Mouse (Mus musculus): ENCODE data around the gene Mkrn1.
"Not testable (repeated sequence)": the region's sequence is repeated elsewhere in the genome, so short reads cannot be mapped to it uniquely, and the experiment has no call there.

Mkrn1 gene

DNA sequence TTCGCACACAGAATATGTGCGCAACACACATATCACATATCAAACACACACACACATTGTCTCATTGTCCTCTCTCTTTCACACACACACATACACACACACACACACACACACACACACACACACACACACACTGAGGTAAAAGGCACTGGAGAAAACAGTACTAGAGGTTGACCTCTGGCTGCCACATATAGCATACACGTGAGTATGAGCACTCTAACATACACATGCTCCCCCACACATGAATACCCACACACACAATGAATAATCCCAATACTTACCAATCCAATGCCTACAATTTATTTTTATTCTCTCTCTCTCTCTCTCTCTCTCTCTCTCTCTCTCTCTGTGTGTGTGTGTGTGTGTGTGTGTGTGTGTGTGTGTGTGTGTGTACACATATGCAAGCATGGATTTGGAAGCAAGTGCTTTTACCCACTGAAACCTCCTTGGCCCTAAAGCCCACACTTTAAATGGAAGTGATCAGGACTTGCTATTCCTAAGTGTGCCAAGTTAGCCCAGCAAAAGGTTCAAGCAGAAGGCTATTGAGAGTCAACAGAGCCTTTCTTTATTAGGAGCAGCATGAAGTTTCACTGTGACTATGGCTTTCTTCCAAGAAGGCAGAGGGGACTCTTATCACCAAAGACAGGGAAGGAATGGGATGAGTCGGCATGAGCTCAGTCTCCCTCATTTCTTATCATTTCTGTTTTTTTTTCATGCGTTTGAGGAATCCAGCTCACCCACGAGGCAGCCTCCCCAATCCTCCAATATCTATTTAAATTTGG is 8.9 kb upstream of the Mkrn1 start:
- DNase-seq, result no peak

DNA sequence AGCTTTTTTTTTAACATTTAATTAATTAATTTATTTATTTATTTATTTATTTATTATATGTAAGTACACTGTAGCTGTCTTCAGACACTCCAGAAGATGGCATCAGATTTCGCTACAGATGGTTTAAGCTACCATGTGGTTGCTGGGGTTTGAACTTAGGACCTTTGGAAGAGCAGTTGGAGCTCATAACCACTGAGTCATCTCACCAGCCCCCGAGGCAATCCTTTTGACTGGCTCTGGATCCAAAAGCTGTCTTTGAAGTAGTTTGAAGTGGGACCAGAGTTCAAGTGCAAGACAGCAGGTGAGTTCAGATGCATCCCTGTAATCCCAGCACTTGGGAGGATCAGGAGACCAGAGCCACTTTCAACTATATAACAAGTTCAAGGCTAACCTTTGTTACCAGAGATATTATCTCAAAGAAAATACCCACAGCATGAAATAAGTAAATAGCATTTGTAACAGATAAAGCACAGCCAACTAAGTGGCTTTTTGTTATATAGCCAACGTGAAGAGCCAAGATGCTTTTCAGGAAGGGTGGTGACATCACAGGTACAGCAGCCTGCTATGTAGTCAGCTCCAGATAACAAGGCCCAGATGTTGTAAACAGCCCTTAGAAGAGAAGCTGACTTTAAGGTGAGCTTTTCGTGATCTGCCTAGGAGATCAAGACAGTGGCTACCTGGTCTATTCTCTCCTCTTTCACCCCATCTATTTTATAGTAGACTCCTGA is 7.2 kb upstream of the Mkrn1 start:
- DNase-seq, result no peak

DNA sequence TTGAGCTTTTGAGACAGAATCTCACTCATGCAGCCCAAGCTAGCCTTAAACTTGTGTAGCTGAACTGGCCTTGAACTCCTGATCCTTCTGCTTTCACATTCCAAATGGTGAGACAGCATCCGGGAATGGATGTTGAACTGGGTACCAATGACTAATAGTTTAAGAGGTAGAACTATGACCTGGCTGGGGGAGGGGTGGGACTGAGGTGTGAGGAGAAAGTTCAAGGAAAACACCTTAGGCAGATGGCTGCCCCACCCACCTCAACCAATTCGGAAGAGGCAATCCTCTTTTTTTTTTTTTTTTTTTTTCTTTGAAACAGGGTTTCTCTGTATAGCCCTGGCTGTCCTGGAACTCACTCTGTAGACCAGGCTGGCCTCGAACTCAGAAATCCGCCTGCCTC is 6.5 kb upstream of the Mkrn1 start:
- no peak for DNase-seq

DNA sequence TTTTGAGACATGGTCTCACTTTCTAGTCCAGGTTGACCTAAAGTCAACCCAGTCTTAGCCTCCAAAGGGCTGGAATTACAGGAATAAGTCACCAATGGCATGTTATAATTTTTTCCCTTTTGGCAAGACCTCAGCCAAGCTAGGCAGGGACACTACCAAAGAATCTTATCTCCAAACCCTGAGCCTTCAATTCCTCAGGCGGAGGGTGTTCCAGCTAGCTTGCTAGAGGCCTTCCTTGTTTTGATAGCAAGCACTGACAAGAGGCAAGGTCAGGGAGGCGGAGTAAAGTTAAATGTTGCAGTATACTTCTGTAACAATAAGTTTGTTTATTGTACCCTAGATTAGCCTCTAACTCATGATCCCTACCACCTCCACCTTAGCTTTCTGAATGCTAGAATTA is 4.9 kb upstream of the Mkrn1 start:
- DNase-seq, result no peak

DNA sequence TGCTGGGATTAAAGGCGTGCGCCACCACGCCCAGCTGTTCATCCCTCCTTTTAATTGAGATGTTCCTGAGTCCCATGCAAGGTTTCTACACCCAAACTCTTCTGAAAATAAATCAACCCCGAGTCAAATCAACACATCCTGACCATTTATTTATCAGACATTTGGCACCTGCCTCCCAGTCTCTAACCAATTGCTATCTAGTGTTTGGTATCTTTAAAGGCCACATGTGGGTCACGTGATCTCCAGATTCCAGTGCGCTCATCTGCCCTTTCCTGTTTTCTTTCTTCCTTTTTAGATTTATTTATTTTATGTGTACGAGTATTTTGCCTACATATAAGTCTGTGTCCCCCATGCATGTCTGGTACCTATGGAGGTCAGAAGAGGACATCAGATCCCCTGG is 3.4 kb upstream of the Mkrn1 start:
- DNase-seq, result no peak

DNA sequence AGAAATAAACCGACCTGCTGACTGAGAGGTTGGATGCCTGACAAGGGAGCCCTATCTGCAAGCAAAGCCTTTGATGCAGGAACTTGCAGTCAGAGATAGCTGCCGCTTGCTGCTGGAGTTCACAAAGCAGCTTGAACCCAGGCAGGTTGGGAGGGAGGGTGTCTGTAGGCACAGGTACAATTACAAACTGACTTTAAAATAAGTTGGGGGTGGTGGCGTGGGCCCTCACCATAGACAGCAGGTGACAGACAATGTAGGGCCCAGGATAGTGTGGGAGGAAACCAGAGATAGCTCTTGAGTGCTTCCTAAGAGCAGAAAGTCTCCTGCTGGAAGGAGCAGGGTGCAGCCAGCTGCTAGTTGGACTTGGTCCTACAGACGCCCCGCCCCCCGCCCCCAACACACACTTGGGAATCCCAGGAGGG is 2.9 kb upstream of the Mkrn1 start:
- DNase-seq, result no peak

DNA sequence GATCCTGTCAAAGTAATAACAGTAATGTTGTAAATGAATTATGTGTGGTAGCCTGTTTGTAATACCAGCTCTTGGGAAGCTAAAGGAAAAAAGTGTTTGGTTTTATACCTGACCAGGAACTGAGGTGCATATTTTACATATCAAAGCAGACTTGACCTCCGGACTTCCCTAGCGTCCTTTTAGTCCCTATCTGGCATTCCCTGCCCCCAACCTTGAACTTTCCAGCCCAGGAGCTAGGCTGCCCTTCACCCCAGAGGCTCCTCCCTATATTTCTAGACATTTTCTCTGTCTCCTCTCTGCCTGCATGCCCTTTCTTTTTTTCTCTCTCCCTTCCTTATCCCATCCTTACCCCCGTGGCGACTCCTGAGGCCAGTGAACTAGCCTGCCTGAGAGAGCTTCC is 605 bp upstream of the Mkrn1 start:
- DNase-seq, result no peak

DNA sequence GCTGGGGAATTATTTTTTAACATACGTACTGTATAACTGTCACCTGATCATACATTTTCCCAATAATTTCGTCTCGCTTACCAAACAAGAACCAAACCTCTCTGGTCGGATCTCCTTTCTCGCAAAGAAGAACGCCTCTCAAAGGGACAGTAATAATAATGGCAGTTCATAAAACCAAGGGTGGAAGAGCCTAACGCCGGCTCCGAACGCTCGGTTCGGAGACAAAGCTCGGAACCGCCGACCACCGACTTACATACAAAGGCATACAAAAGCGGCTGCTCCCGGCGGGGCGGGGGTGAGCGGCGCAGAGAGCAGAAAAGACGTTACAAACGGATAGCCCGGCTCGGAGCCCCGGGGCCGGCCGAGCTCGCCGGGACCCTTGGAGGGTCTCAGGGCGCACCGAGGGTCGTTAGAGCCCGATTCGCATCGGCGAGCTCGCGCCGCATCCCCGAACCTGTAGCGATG is 844 bp downstream of the Mkrn1 start:
- peak in 1 of 2 experiments; percentile 27 for DNase-seq

DNA sequence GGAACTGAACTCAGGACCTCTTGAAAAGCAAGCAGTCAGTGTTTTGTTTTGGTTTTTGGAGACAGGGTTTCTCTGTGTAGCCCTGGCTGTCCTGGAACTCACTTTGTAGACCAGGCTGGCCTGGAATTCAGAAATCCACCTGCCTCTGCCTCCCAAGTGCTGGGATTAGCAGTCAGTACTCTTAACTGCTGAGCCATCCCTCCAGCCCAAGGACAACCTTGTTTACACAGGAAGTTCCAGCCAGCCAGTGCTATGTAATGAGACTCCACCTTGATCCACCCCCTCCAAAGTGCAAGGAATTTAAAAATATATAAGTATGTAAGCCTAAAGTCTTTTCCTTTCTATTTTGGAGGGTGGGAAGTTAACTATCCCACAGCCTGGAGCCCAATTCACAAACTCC is 3.6 kb downstream of the Mkrn1 start:
- DNase-seq, result not testable (repeated sequence)

DNA sequence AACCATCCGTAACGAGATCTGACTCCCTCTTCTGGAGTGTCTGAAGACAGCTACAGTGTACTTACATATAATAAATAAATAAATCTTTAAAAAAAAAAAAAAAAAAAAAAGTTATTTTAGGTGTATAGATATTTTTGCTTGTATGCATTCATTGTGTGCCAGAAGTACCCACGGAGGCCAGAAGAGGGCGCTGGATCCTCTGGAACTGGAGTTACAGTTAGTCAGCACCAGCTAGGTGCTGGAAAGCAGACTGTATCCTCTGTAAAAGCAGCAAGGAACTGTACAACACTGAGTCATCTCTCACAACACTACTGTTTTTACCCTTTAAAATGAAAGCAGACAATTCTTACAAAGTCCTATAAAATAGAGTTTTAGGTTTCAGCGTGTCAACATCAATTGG is 4.5 kb downstream of the Mkrn1 start:
- peak; percentile 50 to 69 for DNase-seq

DNA sequence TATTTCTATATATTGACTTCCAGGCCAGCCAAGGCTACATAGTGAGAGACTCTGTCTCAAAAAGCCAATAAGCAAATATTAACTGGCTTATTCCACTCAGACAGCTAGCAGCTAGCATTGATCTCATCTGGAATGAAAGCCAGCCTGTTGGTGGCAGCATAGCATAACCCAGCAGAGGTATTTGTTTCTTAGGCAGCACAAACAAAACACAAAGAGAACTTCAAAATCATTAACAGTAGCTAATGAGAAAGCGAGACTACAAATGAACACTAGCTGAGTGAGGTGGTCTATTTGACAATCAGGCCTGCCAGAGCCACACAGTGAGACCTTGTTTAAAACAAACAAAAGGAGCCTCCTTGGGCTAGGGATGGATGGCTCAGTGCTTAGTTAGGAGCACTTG is 6.2 kb downstream of the Mkrn1 start:
- DNase-seq, result no peak

DNA sequence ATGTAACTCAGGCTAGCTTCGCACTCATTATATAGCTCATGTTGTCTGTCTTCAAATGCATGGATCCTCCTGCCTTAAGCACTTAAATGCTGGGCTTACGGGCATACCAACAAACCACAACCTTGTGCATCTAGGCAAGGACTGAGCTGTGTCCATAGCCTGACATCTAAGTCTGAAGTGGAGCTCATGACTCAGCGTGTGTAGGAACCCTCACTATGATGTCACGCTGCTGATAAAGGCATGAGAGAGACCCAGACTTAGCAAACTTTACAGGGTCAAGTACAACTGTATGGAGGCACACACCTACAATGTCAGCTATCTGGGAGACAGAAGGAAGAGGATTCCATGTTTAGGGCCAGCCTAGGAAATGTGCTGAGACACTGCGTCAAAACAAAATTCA is 13.8 kb downstream of the Mkrn1 start:
- no peak for DNase-seq

DNA sequence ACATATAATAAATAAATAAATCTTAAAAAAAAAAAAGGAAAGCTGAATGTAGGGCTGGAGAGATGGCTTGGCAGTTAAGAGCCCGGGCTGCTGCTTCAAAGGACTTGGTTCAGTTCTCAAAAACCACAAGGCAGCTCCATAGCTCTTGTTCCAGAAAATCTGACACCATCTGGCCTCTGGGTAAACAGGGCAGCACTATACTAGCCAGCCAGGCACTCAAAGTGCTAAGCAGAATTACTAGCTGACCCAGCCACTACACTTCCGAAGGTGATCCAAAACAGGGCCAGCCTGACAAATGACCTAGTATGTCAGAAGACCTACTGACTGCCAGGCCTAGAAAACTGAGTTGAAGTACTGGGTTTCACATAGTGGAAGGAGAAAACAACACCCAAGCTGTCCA is 17.1 kb downstream of the Mkrn1 start:
- peak; percentile 33 to 52 for DNase-seq

DNA sequence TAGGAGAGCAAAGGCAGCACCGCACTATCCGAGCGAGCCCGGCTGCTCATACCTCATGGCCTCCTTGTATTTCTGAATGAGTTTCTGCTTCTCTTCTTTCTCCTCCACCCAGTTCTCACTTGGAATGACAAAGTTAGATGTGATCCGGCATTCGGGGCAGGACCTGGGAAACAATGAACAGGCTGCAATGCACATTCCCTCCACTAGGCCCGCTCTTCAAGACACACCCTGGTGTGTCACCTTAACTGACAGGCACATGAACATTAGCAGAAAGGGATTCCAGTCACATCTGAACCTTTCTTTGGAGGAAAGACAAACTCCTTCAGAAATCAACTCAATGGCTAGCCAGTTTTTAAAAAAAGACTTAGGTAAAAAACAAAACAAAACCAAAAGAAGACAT is 19.9 kb downstream of the Mkrn1 start:
- peak; percentile 19 to 43 for DNase-seq

DNA sequence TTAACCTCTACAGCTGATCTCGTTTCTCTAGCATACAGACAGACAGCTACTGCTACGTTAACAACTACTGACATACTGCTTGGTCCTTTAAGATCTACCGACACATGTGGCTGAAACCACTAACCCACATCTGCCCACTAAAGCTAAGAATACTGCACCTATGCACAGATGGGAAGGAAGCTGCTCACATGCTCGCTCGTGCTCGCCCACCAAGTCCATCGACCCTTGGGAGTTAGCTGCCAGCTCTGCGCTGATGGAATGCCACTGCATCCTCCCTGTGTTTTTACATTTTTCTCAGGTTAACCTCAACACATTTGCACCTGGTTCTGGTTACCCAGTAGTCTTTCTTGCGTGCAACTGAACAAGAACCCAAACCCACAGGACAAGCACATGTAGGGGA is 21.9 kb downstream of the Mkrn1 start:
- DNase-seq, result no peak

DNA sequence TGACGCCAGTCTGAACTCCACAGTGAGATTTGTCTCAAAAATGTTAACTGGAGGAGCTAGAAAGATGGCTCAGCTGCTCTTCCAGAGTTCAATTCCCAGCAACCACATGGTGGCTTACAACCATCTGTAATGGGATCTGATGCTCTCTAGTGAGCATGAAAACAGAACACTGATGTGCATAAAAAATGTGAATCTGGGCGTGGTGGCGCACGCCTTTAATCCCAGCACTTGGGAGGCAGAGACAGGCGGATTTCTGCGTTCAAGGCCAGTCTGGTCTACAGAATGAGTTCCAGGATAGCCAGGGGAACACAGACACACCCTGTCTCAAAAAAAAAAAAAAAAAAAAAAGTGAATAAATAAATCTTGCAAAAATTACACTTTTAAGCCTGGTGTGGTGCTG is 23.2 kb downstream of the Mkrn1 start:
- no peak for DNase-seq

DNA sequence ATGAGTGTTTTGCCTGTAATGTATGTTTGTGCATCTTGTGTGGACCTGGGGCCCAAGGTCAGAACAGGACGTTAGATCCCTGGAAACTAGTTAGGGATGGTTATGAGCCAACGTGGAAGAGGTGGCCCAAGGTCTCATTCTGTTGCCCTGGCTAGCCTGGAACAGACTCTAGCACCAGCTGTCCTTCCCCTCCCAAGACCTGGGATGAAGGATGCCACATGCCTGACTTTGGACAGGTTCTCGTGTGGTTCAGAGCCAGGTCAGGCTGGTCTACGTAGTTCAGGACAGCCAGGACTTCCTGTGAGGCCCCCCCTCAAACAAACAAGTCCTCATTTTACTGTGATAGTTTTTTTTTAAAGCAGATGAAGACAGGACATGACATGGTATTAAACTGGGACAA is 24.3 kb downstream of the Mkrn1 start:
- no peak for DNase-seq

DNA sequence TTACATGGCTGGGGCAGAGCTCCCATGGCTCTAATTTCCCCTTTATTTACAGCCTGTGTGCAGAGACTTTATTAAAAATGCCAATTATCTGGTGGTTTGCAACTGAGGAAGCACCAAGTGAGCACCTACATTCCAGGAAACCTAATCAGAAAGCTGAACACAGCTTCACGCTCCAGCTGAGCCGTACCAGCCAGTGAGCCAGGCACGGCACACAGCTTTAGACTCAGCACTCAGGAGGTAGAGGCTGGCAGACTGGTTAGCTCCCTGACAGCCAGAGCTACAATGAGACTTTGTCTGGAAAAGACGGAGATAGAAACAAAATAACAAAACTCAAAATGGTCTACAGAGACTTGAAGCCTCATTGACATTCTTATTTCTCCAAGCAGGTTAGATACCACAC is 24.8 kb downstream of the Mkrn1 start:
- DNase-seq, result no peak

DNA sequence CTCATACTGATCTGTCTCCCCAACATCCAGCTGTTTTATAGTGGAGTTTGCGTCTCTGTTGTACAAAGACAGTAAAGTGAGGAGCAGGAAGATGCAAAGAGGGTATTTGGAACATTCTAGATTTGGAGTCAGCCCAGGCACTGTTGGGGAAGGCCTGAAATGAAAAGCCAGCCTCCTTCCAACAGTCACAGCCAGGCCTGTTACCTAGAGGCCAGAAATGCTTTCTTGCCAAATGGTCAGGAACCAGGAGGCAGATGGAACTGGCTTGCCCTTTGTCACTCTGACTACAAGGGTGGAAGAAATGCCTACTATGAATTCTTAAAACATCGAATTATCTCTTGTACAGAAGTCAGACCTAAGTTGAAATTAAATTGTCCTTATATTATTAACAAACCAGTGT is 30.3 kb downstream of the Mkrn1 start:
- no peak for DNase-seq

DNA sequence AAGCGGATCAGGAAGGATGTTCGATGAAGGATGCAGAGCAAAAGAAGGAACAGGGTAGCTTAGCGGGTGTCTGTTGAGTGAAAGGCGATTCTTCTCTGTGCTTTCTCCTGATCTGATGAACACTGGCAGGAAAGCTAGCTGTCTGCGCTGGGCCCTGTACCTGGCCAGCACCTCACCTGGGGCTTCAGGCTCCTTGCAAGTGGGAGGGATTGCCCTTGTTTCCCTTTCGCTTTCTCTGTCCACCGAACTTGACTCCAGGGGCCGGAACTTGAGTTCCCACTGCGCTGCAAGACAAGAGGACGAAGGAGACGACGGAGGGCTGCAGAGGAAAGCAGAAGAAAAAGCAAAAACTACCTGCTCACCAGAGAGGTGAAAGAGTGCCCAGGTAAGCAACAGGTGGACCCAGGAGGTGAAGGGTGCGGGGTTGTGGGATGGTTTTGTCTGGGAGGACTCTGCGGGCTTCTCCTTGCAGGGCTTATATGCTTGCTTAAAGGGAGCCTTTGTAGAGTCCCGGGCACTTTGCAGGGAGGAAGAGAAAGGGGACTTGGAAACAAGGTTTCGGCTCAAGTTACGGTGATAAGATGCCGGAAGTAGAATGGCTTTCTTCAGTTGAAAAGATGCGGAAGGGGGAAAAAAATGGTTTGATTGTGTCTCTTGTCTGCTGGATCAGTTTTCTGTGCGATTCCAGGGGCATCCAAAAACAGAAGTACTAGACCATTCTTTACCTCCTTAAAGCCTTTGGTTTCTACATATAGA is 39.0 kb downstream of the Mkrn1 start, which contains the start of gene Rab19:
TSS of gene Rab19 (plus strand) at position 51 of the 756 bp plus-strand sequence.
- DNase-seq, result peak; percentile 68 to 71

DNA sequence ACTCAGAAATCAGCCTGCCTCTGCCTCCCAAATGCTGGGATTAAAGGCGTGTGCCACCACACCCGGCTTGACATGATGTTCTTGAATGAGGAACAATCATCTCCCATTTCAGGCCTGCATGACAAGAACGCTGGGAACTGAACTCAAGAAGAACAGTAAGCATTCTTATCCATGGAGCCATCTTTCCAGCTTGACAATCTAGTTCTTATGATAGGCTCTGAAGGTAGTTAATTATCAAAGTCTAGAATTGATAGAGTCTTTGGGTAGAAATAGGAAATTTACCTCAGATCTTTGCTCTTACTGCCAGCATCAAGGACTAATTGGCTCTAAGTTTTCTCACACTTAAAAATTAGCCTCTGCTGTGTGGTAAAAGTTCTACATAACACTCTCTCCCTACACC is 40.0 kb downstream of the Mkrn1 start:
- DNase-seq, result no peak

DNA sequence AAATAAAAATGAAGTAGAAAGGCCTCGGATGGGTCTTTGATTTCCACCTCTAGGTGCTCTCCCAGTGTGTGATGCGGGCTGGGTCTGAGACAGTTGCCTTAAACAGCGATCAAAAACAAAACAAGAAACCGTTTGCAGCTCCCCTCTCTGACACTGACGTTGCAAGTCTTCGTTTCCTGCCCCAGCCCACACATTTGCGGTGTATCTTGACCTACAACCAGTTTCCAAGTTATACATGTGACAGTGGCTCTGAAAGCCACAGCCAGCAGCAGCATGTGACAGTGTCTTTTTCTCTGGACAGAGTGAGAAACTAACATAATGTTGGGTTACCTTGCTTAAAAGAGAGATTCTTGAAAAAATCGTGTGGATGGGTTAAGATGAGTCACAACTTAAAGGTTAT is 40.5 kb downstream of the Mkrn1 start:
- peak; percentile 50 to 51 for DNase-seq

DNA sequence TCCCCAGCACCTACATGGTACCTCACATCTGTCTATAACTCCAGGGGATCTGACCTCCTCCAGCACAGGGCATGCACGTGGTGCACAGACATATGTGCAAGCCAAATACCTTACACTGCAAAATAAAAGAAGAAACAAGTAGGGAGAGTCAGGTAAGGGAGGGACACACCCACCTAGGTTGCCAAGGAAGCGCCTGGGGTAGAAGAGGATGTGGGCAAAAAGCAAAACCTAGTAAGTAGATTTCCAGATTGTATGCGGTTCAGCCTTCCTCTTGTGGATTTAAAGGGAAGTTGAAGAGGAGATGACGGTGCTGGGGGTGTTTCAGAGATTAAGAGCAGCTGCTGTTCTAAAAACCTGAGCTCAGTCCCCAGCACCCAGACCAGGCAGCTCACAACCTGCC is 41.0 kb downstream of the Mkrn1 start:
- peak; percentile 29 to 31 for DNase-seq

Measured in lung, adult 18-20 months (tissue).